In the genomic region with DNA sequence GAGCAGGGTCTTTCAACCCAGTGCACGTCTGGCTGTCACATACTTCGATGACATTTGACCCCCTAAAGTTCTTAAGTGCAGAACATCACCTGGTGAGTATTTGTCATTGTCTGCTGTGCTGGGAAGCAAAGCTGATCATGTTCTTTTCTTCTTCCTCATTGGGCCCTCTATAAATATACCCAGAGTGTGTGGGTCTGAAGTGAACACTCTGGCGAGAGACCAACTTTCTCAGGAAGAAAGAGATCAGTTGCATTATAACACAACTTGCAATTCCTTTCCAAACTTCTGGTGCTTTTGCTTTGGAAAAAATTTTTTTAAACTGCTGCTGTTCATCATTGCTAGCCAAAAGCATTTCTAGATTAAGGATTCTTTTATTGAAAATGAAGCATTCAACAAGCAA, we compare ENCODE assay signal across 27 mouse cellular contexts.
"Had no signal": no experiment of that assay in that cellular context is flagged by ENCODE, and none has a peak within 500 bp of the region (broad histone marks: within the 10 kb centered on the region; RNA-seq: fewer than 3 reads in every experiment).

No protein-coding gene starts in this region.

- H3K9ac ChIP-seq: heart, embryonic 12.5 days; heart, embryonic 15.5 days; hindbrain, embryonic 13.5 days; hindbrain, embryonic 15.5 days; kidney, embryonic 15.5 days; limb, embryonic 13.5 days; limb, embryonic 15.5 days; liver, embryonic 12.5 days had no signal

- ATAC-seq: hindbrain, postnatal 0 days; intestine, embryonic 16.5 days; liver, embryonic 12.5 days had no signal

- H3K27ac ChIP-seq: heart, adult 2 months; heart, embryonic 10.5 days; heart, embryonic 15.5 days; hindbrain, embryonic 13.5 days; hindbrain, embryonic 15.5 days; hindbrain, postnatal 0 days; kidney, embryonic 15.5 days; kidney, postnatal 0 days; left cerebral cortex, adult 2 months; limb, embryonic 13.5 days; limb, embryonic 15.5 days; liver, embryonic 12.5 days had no signal

- H3K4me1 ChIP-seq: heart, embryonic 15.5 days; hindbrain, embryonic 13.5 days; hindbrain, embryonic 15.5 days; kidney, embryonic 15.5 days; liver, embryonic 12.5 days had no signal

- H3K27me3 ChIP-seq: heart, embryonic 12.5 days; heart, embryonic 15.5 days; hindbrain, embryonic 13.5 days; hindbrain, embryonic 15.5 days; limb, embryonic 13.5 days; limb, embryonic 15.5 days; liver, embryonic 12.5 days had no signal

- H3K4me2 ChIP-seq: heart, embryonic 12.5 days; heart, embryonic 15.5 days; hindbrain, embryonic 13.5 days; hindbrain, embryonic 15.5 days; kidney, embryonic 15.5 days; limb, embryonic 13.5 days; limb, embryonic 15.5 days; liver, embryonic 12.5 days had no signal

- H3K4me3 ChIP-seq: heart, adult 2 months; heart, embryonic 10.5 days; heart, embryonic 12.5 days; heart, embryonic 15.5 days; hindbrain, embryonic 13.5 days; hindbrain, embryonic 15.5 days; kidney, embryonic 15.5 days; left cerebral cortex, adult 2 months; limb, embryonic 13.5 days; limb, embryonic 15.5 days; liver, embryonic 12.5 days had no signal

- H3K36me3 ChIP-seq: heart, embryonic 10.5 days; heart, embryonic 12.5 days; heart, embryonic 15.5 days; hindbrain, embryonic 13.5 days; hindbrain, embryonic 15.5 days; limb, embryonic 13.5 days; limb, embryonic 15.5 days; liver, embryonic 12.5 days had no signal

- DNase-seq: gastrocnemius, postnatal 14 days; gastrocnemius, postnatal 36 days; heart, adult 11 months; heart, adult 2 months; heart, postnatal 14 days; heart, postnatal 36 days; kidney, adult 11 months; kidney, adult 2 months; kidney, adult 9 months; kidney, postnatal 14 days; kidney, postnatal 36 days; layer of hippocampus, adult 9-11 months; layer of hippocampus, postnatal 36 days; left cerebral cortex, postnatal 4 days had no signal

- H3K9me3 ChIP-seq: heart, embryonic 10.5 days; heart, embryonic 12.5 days; heart, embryonic 15.5 days; hindbrain, embryonic 13.5 days; hindbrain, embryonic 15.5 days; kidney, embryonic 15.5 days; limb, embryonic 13.5 days; limb, embryonic 15.5 days; liver, embryonic 12.5 days had no signal
